Mouse (Mus musculus): ENCODE results near the gene Slc6a4. TPM values are rescaled to one million over a fixed set of nuclear protein-coding genes. Genes with fewer than 3 reads are reported as not detected.
"Not testable (repeated sequence)": the region's sequence is repeated elsewhere in the genome, so short reads cannot be mapped to it uniquely, and the experiment has no call there.

The Slc6a4 gene
- polyA plus RNA-seq, 1 experiment from 2014 or later, result 2.0 TPM

- Histone ChIP-seq H3K4me1 (ENCODE audit: insufficient read depth) (no peaks in the 10 kb centered on the region), H3K9ac (replicated peaks) (no peak overlapping the region), H3K9me3 (ENCODE audit: low read length) (no peaks in the 10 kb centered on the region), H3K36me3 (replicated peaks; ENCODE audit: insufficient read depth, low read length) (peaks cover 3% of the 10 kb centered on the region; the same call in 1 of the 2 replicates), H3K4me3 (ENCODE audit: low read depth, low read length) (no peak overlapping the region), H3K27me3 (ENCODE audit: insufficient read depth, low read length) (no peaks in the 10 kb centered on the region), H3K27ac (ENCODE audit: low read depth) (no peak overlapping the region), H3K4me2 (ENCODE audit: low read depth, low read length) (no peak overlapping the region)
- 74% methylated on average over 2 of the region's 2 CpGs for WGBS (ENCODE audit: insufficient replicate concordance)
- ATAC-seq (no peak), DNase-seq (no peak)
- no peak for TF ChIP-seq CTCF (IDR thresholded peaks at IDR 0.05; ENCODE audit: low read depth)
- no peak for TF ChIP-seq EP300 (IDR thresholded peaks at IDR 0.05; ENCODE audit: low read depth)
Measured at GRCm38 (mm10) chr11:77063406-77063805, 65.0 kb downstream of the Slc6a4 start.

GRCm38 (mm10) chr11:77068825-77069224 is 70.4 kb downstream of the Slc6a4 start:
- TF ChIP-seq CTCF (IDR thresholded peaks at IDR 0.05; ENCODE audit: low read depth) (no peak), EP300 (IDR thresholded peaks at IDR 0.05; ENCODE audit: low read depth) (no peak)

DNA sequence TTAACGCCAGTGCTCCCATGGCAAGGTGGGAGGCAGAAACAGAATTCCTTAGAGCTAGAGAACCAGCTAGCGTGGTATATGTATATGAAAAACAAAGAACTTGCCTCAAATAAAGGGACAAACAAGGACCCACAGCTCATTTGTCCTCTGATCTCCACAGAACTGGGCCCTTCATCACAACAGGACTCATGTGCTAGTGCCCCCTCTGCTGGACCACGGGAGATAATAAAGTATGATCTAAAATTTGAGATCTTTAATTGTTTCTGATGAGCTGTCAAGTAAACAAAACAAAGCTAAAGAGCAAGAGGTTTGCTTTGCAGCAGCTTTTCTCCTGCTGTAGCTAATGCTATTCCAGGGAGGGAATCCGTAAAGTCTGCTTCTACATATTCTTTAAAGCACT is 72.3 kb downstream of the Slc6a4 start:
- H3K9ac ChIP-seq (replicated peaks), result no peak overlapping the region
- ATAC-seq (no peak), DNase-seq (peak; percentile 27)
- H3K4me3 ChIP-seq (ENCODE audit: low read depth, low read length), result no peak overlapping the region
- WGBS (ENCODE audit: insufficient replicate concordance), result 77% methylated on average over 4 of the region's 4 CpGs
- no peaks in the 10 kb centered on the region for H3K4me1 ChIP-seq (ENCODE audit: insufficient read depth)
- TF ChIP-seq EP300 (IDR thresholded peaks at IDR 0.05; ENCODE audit: low read depth) (no peak), CTCF (IDR thresholded peaks at IDR 0.05; ENCODE audit: low read depth) (peak; percentile 57)
- no peaks in the 10 kb centered on the region for H3K27me3 ChIP-seq (ENCODE audit: insufficient read depth, low read length)
- H3K27ac ChIP-seq (ENCODE audit: low read depth), result no peak overlapping the region
- no peak overlapping the region for H3K4me2 ChIP-seq (ENCODE audit: low read depth, low read length)
- no peaks in the 10 kb centered on the region for H3K9me3 ChIP-seq (ENCODE audit: low read length)
- peaks cover 18% of the 10 kb centered on the region; the same call in 1 of the 2 replicates for H3K36me3 ChIP-seq (replicated peaks; ENCODE audit: insufficient read depth, low read length)

More at GRCm38 (mm10) chr11:77068825-77069224, 70.4 kb downstream of the Slc6a4 start:
- no peaks in the 10 kb centered on the region for H3K4me1 ChIP-seq (ENCODE audit: insufficient read depth)
- ATAC-seq, result no peak
- WGBS (ENCODE audit: insufficient replicate concordance), result 68% methylated on average over 4 of the region's 4 CpGs
- H3K9ac ChIP-seq (replicated peaks), result no peak overlapping the region
- DNase-seq, result no peak
- H3K9me3 ChIP-seq (ENCODE audit: low read length), result no peaks in the 10 kb centered on the region
- no peak overlapping the region for H3K4me3 ChIP-seq (ENCODE audit: low read depth, low read length)
- no peak overlapping the region for H3K27ac ChIP-seq (ENCODE audit: low read depth)
- peaks cover 12% of the 10 kb centered on the region; the same call in 1 of the 2 replicates for H3K36me3 ChIP-seq (replicated peaks; ENCODE audit: insufficient read depth, low read length)
- H3K27me3 ChIP-seq (ENCODE audit: insufficient read depth, low read length), result no peaks in the 10 kb centered on the region
- no peak overlapping the region for H3K4me2 ChIP-seq (ENCODE audit: low read depth, low read length)

DNA sequence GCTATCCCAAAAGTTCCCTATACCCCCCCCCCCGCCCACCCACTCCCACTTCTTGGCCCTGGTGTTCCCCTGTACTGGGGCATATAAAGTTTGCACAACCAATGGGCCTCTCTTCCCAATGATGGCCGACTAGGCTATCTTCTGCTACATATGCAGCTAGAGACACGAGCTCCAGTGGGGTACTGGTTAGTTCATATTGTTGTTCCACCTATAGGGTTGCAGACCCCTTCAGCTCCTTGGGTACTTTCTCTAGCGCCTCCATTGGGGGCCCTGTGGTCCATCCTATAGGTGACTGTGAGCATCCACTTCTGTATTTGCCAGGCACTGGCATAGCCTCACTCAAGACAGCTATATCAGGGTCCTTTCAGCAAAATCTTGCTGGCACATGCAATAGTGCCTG is 78.9 kb downstream of the Slc6a4 start:
- H3K9ac ChIP-seq (replicated peaks), result peak overlapping the region; percentile 87
- peak overlapping the region; percentile 66 for H3K27ac ChIP-seq (ENCODE audit: low read depth)
- peak overlapping the region; percentile 91 for H3K4me3 ChIP-seq (ENCODE audit: low read depth, low read length)
- not testable (repeated sequence) for H3K4me1 ChIP-seq (ENCODE audit: insufficient read depth); H3K9me3 ChIP-seq (ENCODE audit: low read length); DNase-seq; ATAC-seq; H3K27me3 ChIP-seq (ENCODE audit: insufficient read depth, low read length); H3K36me3 ChIP-seq (replicated peaks; ENCODE audit: insufficient read depth, low read length)
- peak overlapping the region; percentile 96 for H3K4me2 ChIP-seq (ENCODE audit: low read depth, low read length)
- WGBS (ENCODE audit: insufficient replicate concordance), result 48% methylated on average over 4 of the region's 4 CpGs

GRCm38 (mm10) chr11:77077792-77078191 is 79.4 kb downstream of the Slc6a4 start:
- 1% methylated on average over 16 of the region's 16 CpGs for WGBS (ENCODE audit: insufficient replicate concordance)
- Histone ChIP-seq H3K27me3 (ENCODE audit: insufficient read depth, low read length) (no peaks in the 10 kb centered on the region), H3K27ac (ENCODE audit: low read depth) (peak overlapping the region; percentile 66), H3K36me3 (replicated peaks; ENCODE audit: insufficient read depth, low read length) (peaks cover 7% of the 10 kb centered on the region; the same call in 1 of the 2 replicates), H3K9me3 (ENCODE audit: low read length) (no peaks in the 10 kb centered on the region), H3K4me2 (ENCODE audit: low read depth, low read length) (peak overlapping the region; percentile 96), H3K9ac (replicated peaks) (peak overlapping the region; percentile 87), H3K4me1 (ENCODE audit: insufficient read depth) (peaks cover 8% of the 10 kb centered on the region), H3K4me3 (ENCODE audit: low read depth, low read length) (peak overlapping the region; percentile 91)
- ATAC-seq (peak; percentile 51), DNase-seq (peak; percentile 43)
- TF ChIP-seq CTCF (IDR thresholded peaks at IDR 0.05; ENCODE audit: low read depth) (no peak), EP300 (IDR thresholded peaks at IDR 0.05; ENCODE audit: low read depth) (no peak)

DNA sequence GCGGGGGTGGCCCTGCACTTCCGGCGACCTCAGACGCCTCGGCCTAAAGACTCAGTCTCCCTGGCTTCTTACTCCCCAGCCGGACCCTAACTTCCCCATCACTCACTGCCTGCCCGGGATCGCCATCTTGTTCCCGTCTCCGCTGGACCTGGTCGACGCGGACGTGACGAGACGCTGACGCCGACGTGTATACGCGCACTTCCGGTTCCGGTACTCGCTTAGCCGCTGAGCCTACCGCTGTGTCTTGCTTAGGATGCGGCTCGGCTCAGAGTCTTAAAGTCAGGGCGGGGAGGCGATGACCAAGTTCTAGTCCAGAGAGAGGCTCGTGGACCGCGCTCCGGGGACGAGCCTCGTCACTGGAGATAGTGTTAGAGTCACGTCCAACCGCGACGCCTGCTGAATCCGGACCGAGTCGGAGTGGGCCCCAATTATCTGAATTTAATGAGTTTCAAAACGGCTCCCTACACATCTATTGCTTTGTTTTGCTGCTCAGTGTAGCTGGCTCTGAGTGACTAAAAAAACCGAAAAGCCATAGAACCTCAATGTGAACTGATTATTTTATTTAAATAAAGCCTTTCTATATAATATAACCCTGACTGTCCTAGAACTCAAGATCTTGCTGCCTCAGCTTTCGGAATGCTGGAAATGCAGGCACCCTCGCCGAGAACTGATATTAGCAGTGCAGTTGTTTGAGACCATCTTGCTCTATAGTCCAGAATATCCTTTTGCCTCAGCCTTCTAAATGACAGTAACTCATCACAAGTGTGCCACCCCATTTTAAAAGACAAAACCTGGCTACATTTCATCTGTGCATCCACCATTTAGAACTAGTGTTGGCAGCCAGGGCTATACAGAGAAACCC is 80.1 kb downstream of the Slc6a4 start, which contains the start of gene Nsrp1:
TSS of gene Nsrp1 (minus strand) at position 163 of the 862 bp plus-strand sequence.
- TF ChIP-seq EP300 (IDR thresholded peaks at IDR 0.05; ENCODE audit: low read depth), result no peak
- no peak for TF ChIP-seq CTCF (IDR thresholded peaks at IDR 0.05; ENCODE audit: low read depth)
- 4% methylated on average over 48 of the region's 48 CpGs for WGBS (ENCODE audit: insufficient replicate concordance)
- Histone ChIP-seq H3K27ac (ENCODE audit: low read depth) (peak within 1 kb of the TSS; percentile 66), H3K9me3 (ENCODE audit: low read length) (no peaks in the 10 kb centered on the region), H3K4me3 (ENCODE audit: low read depth, low read length) (peak within 1 kb of the TSS; percentile 91), H3K9ac (replicated peaks) (peak within 1 kb of the TSS; percentile 87), H3K4me1 (ENCODE audit: insufficient read depth) (peaks cover 8% of the 10 kb centered on the region), H3K36me3 (replicated peaks; ENCODE audit: insufficient read depth, low read length) (peaks cover 6% of the 10 kb centered on the region; the same call in 1 of the 2 replicates), H3K4me2 (ENCODE audit: low read depth, low read length) (peak within 1 kb of the TSS; percentile 96), H3K27me3 (ENCODE audit: insufficient read depth, low read length) (no peaks in the 10 kb centered on the region)
- DNase-seq (peak; percentile 93), ATAC-seq (peak; percentile 98)
